Mouse (Mus musculus) heart, embryonic 12.5 days (tissue): ENCODE data around the gene Smpdl3b. TPM values are rescaled to one million over a fixed set of nuclear protein-coding genes. Genes with fewer than 3 reads are reported as not detected.
"Not testable (repeated sequence)": the region's sequence is repeated elsewhere in the genome, so short reads cannot be mapped to it uniquely, and the experiment has no call there.

Experiments
- ATAC-seq: fragments of 200-750 bp; cut with Nextera tagmentation; 2 replicates; pipeline ENCODE4 v1.8.0; 2017; ENCODE audit warnings: moderate TSS enrichment, moderate library complexity; ENCODE audit not compliant: insufficient number of reproducible peaks, low FRiP score
- H3K27ac ChIP-seq: fragments of 300-500 bp; sonication (generic); 2 replicates; pipeline ENCODE4 v1.5.1; 2016; ENCODE audit warnings: mild to moderate bottlenecking, moderate library complexity; ENCODE audit not compliant: poor library complexity, severe bottlenecking
- H3K27me3 ChIP-seq: fragments of 300-500 bp; sonication (generic); replicated peaks from 2 replicates; pipeline ENCODE4 v1.6.1; 2016; ENCODE audit warnings: mild to moderate bottlenecking, moderate library complexity
- H3K36me3 ChIP-seq: fragments of 300-500 bp; sonication (generic); 2 replicates; pipeline ENCODE4 v1.6.1; 2016; ENCODE audit warnings: mild to moderate bottlenecking, moderate library complexity
- H3K4me1 ChIP-seq: fragments of 300-500 bp; sonication (generic); replicated peaks from 2 replicates; pipeline ENCODE4 v1.6.1; 2016; ENCODE audit warnings: mild to moderate bottlenecking
- H3K4me2 ChIP-seq: fragments of 300-500 bp; sonication (generic); 2 replicates; pipeline ENCODE4 v1.6.1; 2016; ENCODE audit warnings: mild to moderate bottlenecking, moderate library complexity
- H3K4me3 ChIP-seq: fragments of 300-500 bp; sonication (generic); 2 replicates; pipeline ENCODE4 v1.5.1; 2016; ENCODE audit warnings: mild to moderate bottlenecking
- H3K9ac ChIP-seq: fragments of 300-500 bp; sonication (generic); 2 replicates; pipeline ENCODE4 v1.6.1; 2016; ENCODE audit warnings: mild to moderate bottlenecking, moderate library complexity
- H3K9me3 ChIP-seq: fragments of 300-500 bp; sonication (generic); replicated peaks from 2 replicates; pipeline ENCODE4 v1.6.1; 2016; ENCODE audit warnings: mild to moderate bottlenecking, moderate library complexity
- WGBS: fragments of 180-500 bp; shearing (Covaris S2); methylation state at CpG from one replicate; pipeline ENCODE4 v1.1.7; 2016; 5-methylcytosine and 5-hydroxymethylcytosine counted together
- polyA plus RNA-seq: library from polyadenylated mRNA; unstranded; fragments of >200 nt; fragmentation: Nextera tagmentation; extraction: Ambion mirVana; gene quantifications from 2 replicates; pipeline ENCODE4 v1.2.1, GENCODE M21; 2016

Gene Smpdl3b
- polyA plus RNA-seq = 6.5 and 6.9 TPM in 2 replicates

DNA sequence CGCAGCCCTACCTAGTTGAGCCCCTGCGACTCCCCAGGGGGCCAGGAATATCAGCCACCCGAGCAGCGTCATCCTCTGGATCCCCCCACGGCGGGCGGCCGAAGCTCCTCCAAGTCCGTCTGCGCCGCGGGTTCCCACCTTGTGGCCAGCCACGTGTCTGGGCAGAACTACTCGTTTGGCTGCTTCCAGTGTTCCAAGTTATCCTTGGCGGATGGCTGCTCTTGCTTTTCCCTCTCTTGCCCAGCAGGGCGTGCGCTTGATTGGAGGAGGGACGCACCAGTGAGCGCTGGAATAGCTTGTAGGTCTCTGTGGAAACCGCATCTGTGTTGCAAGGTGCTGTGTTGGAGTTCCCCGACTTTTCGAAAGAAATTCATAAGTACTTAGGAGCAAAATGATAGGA lies at the start of gene Smpdl3b:
Gene Smpdl3b, minus strand, starts transcription at position 279 of the 400 bp plus-strand sequence.
- WGBS = 1% methylated on average over 22 of the region's 22 CpGs
- H3K4me2 ChIP-seq = peak within 1 kb of the TSS; percentile 87
- ATAC-seq = peak; percentile 78

GRCm38 (mm10) chr4:132806620-132807191 lies 49.7 kb upstream of the Smpdl3b start:
- H3K36me3 ChIP-seq = no peaks in the 10 kb centered on the region
- no peak overlapping the region for H3K4me2 ChIP-seq
- peaks cover 10% of the 10 kb centered on the region for H3K9me3 ChIP-seq
- WGBS = 86% methylated on average over 7 of the region's 7 CpGs
- H3K27ac ChIP-seq = no peak overlapping the region
- no peak overlapping the region for H3K4me3 ChIP-seq
- ATAC-seq = no peak
- H3K4me1 ChIP-seq = peaks cover 21% of the 10 kb centered on the region
- H3K9ac ChIP-seq = no peak overlapping the region
- H3K27me3 ChIP-seq = no peaks in the 10 kb centered on the region

More for the DNA sequence above, at the start of gene Smpdl3b:
- Histone ChIP-seq H3K4me1 (peaks cover 5% of the 10 kb centered on the region; the same call in 1 of the 2 replicates), H3K4me3 (peak within 1 kb of the TSS; percentile 49), H3K36me3 (no peaks in the 10 kb centered on the region), H3K27me3 (peaks cover 9% of the 10 kb centered on the region), H3K9ac (peak within 1 kb of the TSS; percentile 61), H3K9me3 (no peaks in the 10 kb centered on the region), H3K27ac (no peak within 1 kb of the TSS)

- Histone ChIP-seq H3K4me2 (no peak overlapping the region), H3K27me3 (no peaks in the 10 kb centered on the region), H3K27ac (no peak overlapping the region), H3K9me3 (peaks cover 2% of the 10 kb centered on the region; the same call in 1 of the 2 replicates), H3K9ac (no peak overlapping the region), H3K36me3 (no peaks in the 10 kb centered on the region), H3K4me3 (no peak overlapping the region), H3K4me1 (peaks cover 21% of the 10 kb centered on the region)
- ATAC-seq = no peak
- 56% methylated on average over 12 of the region's 12 CpGs for WGBS
Observed at GRCm38 (mm10) chr4:132805599-132806197, 48.6 kb upstream of the Smpdl3b start.

- Histone ChIP-seq H3K4me2 (no peak overlapping the region), H3K27ac (no peak overlapping the region), H3K9ac (no peak overlapping the region), H3K4me1 (peaks cover 21% of the 10 kb centered on the region), H3K4me3 (no peak overlapping the region), H3K36me3 (no peaks in the 10 kb centered on the region), H3K9me3 (no peaks in the 10 kb centered on the region), H3K27me3 (no peaks in the 10 kb centered on the region)
- no peak for ATAC-seq
- WGBS = 74% methylated on average over 5 of the region's 5 CpGs
Observed at GRCm38 (mm10) chr4:132805146-132805545, 48.1 kb upstream of the Smpdl3b start.

GRCm38 (mm10) chr4:132804331-132804730 lies 47.3 kb upstream of the Smpdl3b start:
- Histone ChIP-seq H3K27me3 (no peaks in the 10 kb centered on the region), H3K9ac (no peak overlapping the region), H3K9me3 (no peaks in the 10 kb centered on the region), H3K36me3 (no peaks in the 10 kb centered on the region), H3K27ac (no peak overlapping the region), H3K4me2 (no peak overlapping the region), H3K4me3 (no peak overlapping the region), H3K4me1 (peaks cover 17% of the 10 kb centered on the region)
- ATAC-seq = no peak
- 84% methylated on average over 6 of the region's 6 CpGs for WGBS

- Histone ChIP-seq H3K4me2 (no peak overlapping the region), H3K36me3 (no peaks in the 10 kb centered on the region), H3K9me3 (no peaks in the 10 kb centered on the region), H3K4me1 (peaks cover 15% of the 10 kb centered on the region), H3K4me3 (no peak overlapping the region), H3K27ac (no peak overlapping the region), H3K27me3 (no peaks in the 10 kb centered on the region), H3K9ac (no peak overlapping the region)
- ATAC-seq = no peak
- WGBS = 93% methylated on average over 7 of the region's 7 CpGs
Observed at GRCm38 (mm10) chr4:132803876-132804275, 46.8 kb upstream of the Smpdl3b start.

GRCm38 (mm10) chr4:132803212-132803611 lies 46.2 kb upstream of the Smpdl3b start:
- Histone ChIP-seq H3K9ac (no peak overlapping the region), H3K27ac (no peak overlapping the region)
- 83% methylated on average over 5 of the region's 5 CpGs for WGBS

DNA sequence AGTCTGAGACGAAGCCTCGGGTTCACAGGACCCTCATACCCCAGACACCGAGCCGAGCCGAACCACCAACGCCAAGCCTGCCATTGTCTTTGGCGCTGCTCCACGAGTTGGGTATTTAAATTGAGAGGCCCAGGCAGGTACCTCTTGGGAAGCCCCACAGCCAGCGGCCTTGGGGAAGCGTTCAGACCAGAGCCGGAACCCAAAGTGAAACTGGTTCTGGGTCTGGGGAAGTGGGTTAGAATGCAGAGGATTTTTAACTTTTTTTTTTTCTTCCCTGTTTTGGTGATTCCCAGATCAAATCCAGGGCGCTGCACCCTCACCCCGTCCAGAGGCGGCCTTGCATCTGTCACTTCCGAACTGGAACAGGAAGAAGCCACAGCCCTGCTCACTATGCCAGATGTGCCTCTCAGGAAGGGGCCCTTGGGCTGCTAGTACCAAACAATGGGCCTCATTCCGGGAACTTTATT lies 45.2 kb upstream of the Smpdl3b start:
- Histone ChIP-seq H3K9me3 (no peaks in the 10 kb centered on the region), H3K27ac (no peak overlapping the region), H3K4me2 (no peak overlapping the region), H3K36me3 (no peaks in the 10 kb centered on the region), H3K4me3 (no peak overlapping the region), H3K9ac (no peak overlapping the region), H3K4me1 (peaks cover 6% of the 10 kb centered on the region; the same call in 1 of the 2 replicates), H3K27me3 (0 out of 2 replicates have a peak, but pooled peaks cover 5% of the 10 kb centered on the region)
- 52% methylated on average over 16 of the region's 16 CpGs for WGBS
- ATAC-seq = no peak

More at GRCm38 (mm10) chr4:132803212-132803611, 46.2 kb upstream of the Smpdl3b start:
- H3K4me1 ChIP-seq = peaks cover 8% of the 10 kb centered on the region
- no peaks in the 10 kb centered on the region for H3K27me3 ChIP-seq
- H3K9me3 ChIP-seq = no peaks in the 10 kb centered on the region
- no peak overlapping the region for H3K4me3 ChIP-seq
- H3K4me2 ChIP-seq = no peak overlapping the region
- no peak for ATAC-seq
- no peaks in the 10 kb centered on the region for H3K36me3 ChIP-seq

GRCm38 (mm10) chr4:132801176-132802077 lies 44.4 kb upstream of the Smpdl3b start:
- Histone ChIP-seq H3K4me1 (peaks cover 6% of the 10 kb centered on the region; the same call in 1 of the 2 replicates), H3K9me3 (no peaks in the 10 kb centered on the region), H3K4me2 (no peak overlapping the region), H3K36me3 (no peaks in the 10 kb centered on the region), H3K27ac (no peak overlapping the region), H3K4me3 (no peak overlapping the region), H3K27me3 (0 out of 2 replicates have a peak, but pooled peaks cover 7% of the 10 kb centered on the region), H3K9ac (no peak overlapping the region)
- 81% methylated on average over 18 of the region's 18 CpGs for WGBS
- ATAC-seq = no peak

DNA sequence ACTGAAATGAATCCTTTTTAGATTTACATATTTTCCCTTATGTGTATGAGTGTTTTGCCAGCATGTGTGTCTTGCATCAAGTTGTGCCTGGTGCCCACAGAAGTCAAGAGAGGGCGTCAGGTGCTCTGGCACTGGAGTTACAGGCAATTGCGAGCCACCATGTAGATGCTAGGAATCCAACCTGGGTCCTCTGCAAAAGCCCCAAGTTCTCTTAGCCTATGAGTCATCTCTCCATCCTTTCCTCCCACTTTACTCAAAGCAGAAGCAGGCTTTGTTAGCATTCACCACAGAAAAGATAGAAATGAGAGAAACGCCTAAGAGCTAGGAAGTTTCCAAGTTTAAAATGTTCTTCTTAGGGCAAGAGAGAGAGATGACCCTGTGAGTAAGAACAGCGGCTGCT lies 42.8 kb upstream of the Smpdl3b start:
- Histone ChIP-seq H3K27ac (no peak overlapping the region), H3K4me3 (no peak overlapping the region), H3K9ac (no peak overlapping the region), H3K4me1 (peaks cover 7% of the 10 kb centered on the region; the same call in 1 of the 2 replicates), H3K4me2 (no peak overlapping the region), H3K27me3 (peaks cover 18% of the 10 kb centered on the region), H3K9me3 (no peaks in the 10 kb centered on the region), H3K36me3 (no peaks in the 10 kb centered on the region)
- 77% methylated on average over 4 of the region's 4 CpGs for WGBS
- ATAC-seq = no peak

GRCm38 (mm10) chr4:132798666-132799065 lies 41.6 kb upstream of the Smpdl3b start:
- not testable (repeated sequence) for ATAC-seq, H3K4me3 ChIP-seq, H3K4me1 ChIP-seq, H3K9me3 ChIP-seq, H3K9ac ChIP-seq, H3K36me3 ChIP-seq, H3K27ac ChIP-seq, H3K4me2 ChIP-seq
- peaks cover 30% of the 10 kb centered on the region for H3K27me3 ChIP-seq
- WGBS = 84% methylated on average over 3 of the region's 3 CpGs
